Mouse (Mus musculus) C2C12 (cell line): Measurements from ENCODE around the gene Prrt1.

ENCODE experiments used
- CEBPB ChIP-seq: IDR thresholded peaks from one replicate; pipeline ENCODE4 v1.6.1; 2011; ENCODE audit warnings: low read depth, mild to moderate bottlenecking, control low read depth, moderate library complexity
- CTCF ChIP-seq: IDR thresholded peaks from one replicate; pipeline ENCODE4 v1.5.1; 2011; ENCODE audit not compliant: control insufficient read depth, insufficient read depth, insufficient read length
- MAX ChIP-seq: IDR thresholded peaks from one replicate; pipeline ENCODE4 v1.6.1; 2011; ENCODE audit warnings: mild to moderate bottlenecking, control low read depth
- USF1 ChIP-seq: IDR thresholded peaks from one replicate; pipeline ENCODE4 v1.6.1; 2011; ENCODE audit warnings: low read depth, mild to moderate bottlenecking, control low read depth, moderate library complexity

GRCm38 (mm10) chr17:34662978-34663377, 33.6 kb downstream of the Prrt1 start:
- TF ChIP-seq CTCF: no peak
- TF ChIP-seq USF1: no peak
- TF ChIP-seq CEBPB: no peak
- no peak for TF ChIP-seq MAX
